Mouse (Mus musculus) limb, embryonic 10.5 days (tissue): Measurements from ENCODE around the gene Adgrb3. TPM values are rescaled to one million over a fixed set of nuclear protein-coding genes. Genes with fewer than 3 reads are reported as not detected.

Experiments
- DNase-seq: peaks from one replicate; pipeline ENCODE4 v3.0.0-alpha.2; 2017; ENCODE audit warnings: low spot score
- H3K27ac ChIP-seq: fragments of 300-500 bp; sonication (generic); 2 replicates; pipeline ENCODE4 v1.5.1; 2016; ENCODE audit warnings: mild to moderate bottlenecking
- H3K27me3 ChIP-seq: fragments of 300-500 bp; sonication (generic); 2 replicates; pipeline ENCODE4 v1.6.1; 2016; ENCODE audit warnings: low read depth, mild to moderate bottlenecking; ENCODE audit not compliant: poor library complexity, severe bottlenecking
- H3K36me3 ChIP-seq: fragments of 300-500 bp; sonication (generic); 2 replicates; pipeline ENCODE4 v1.6.1; 2016; ENCODE audit warnings: mild to moderate bottlenecking, moderate library complexity
- H3K4me1 ChIP-seq: fragments of 300-500 bp; sonication (generic); 2 replicates; pipeline ENCODE4 v1.6.1; 2016
- H3K4me3 ChIP-seq: fragments of 300-500 bp; sonication (generic); 2 replicates; pipeline ENCODE4 v1.5.1; 2016; ENCODE audit warnings: mild to moderate bottlenecking, moderate library complexity
- H3K9me3 ChIP-seq: fragments of 300-500 bp; sonication (generic); replicated peaks from 2 replicates; pipeline ENCODE4 v1.6.1; 2016; ENCODE audit warnings: mild to moderate bottlenecking
- WGBS: fragments of 180-500 bp; shearing (Covaris S2); methylation state at CpG from one replicate; pipeline ENCODE4 v1.1.7; 2016; 5-methylcytosine and 5-hydroxymethylcytosine counted together
- polyA plus RNA-seq: library from polyadenylated mRNA; unstranded; fragments of >200 nt; fragmentation: Nextera tagmentation; extraction: Ambion mirVana; gene quantifications from 2 replicates; pipeline ENCODE4 v1.2.1, GENCODE M21; 2016

The Adgrb3 gene
- polyA plus RNA-seq, 1 experiment from 2014 or later = 0.33 TPM

- DNase-seq = no peak
- 37% methylated on average over 5 of the region's 5 CpGs for WGBS
- H3K36me3 ChIP-seq = no peaks in the 10 kb centered on the region
- no peaks in the 10 kb centered on the region for H3K9me3 ChIP-seq
- no peaks in the 10 kb centered on the region for H3K27me3 ChIP-seq
- no peak overlapping the region for H3K4me3 ChIP-seq
- H3K27ac ChIP-seq = no peak overlapping the region
- H3K4me1 ChIP-seq = peaks cover 18% of the 10 kb centered on the region
These were observed 741.3 kb downstream of the Adgrb3 start for GRCm38 (mm10) chr1:25088010-25088719.

GRCm38 (mm10) chr1:25085616-25086372 lies 743.7 kb downstream of the Adgrb3 start:
- 81% methylated on average over 14 of the region's 14 CpGs for WGBS
- H3K36me3 ChIP-seq = no peaks in the 10 kb centered on the region
- no peak for DNase-seq
- no peak overlapping the region for H3K4me3 ChIP-seq
- no peak overlapping the region for H3K27ac ChIP-seq
- H3K27me3 ChIP-seq = no peaks in the 10 kb centered on the region
- peaks cover 18% of the 10 kb centered on the region for H3K4me1 ChIP-seq
- H3K9me3 ChIP-seq = no peaks in the 10 kb centered on the region

- Histone ChIP-seq H3K9me3 (no peaks in the 10 kb centered on the region), H3K27me3 (no peaks in the 10 kb centered on the region), H3K27ac (no peak overlapping the region), H3K4me3 (no peak overlapping the region), H3K4me1 (peaks cover 8% of the 10 kb centered on the region), H3K36me3 (no peaks in the 10 kb centered on the region)
- WGBS = 86% methylated on average over 8 of the region's 8 CpGs
- no peak for DNase-seq
These were observed 747.1 kb downstream of the Adgrb3 start for GRCm38 (mm10) chr1:25082377-25082776.

GRCm38 (mm10) chr1:25081265-25081849 lies 748.1 kb downstream of the Adgrb3 start:
- H3K4me3 ChIP-seq = no peak overlapping the region
- no peaks in the 10 kb centered on the region for H3K9me3 ChIP-seq
- H3K27me3 ChIP-seq = no peaks in the 10 kb centered on the region
- H3K36me3 ChIP-seq = no peaks in the 10 kb centered on the region
- DNase-seq = no peak
- peaks cover 6% of the 10 kb centered on the region for H3K4me1 ChIP-seq
- WGBS = 83% methylated on average over 4 of the region's 4 CpGs
- H3K27ac ChIP-seq = no peak overlapping the region

DNA sequence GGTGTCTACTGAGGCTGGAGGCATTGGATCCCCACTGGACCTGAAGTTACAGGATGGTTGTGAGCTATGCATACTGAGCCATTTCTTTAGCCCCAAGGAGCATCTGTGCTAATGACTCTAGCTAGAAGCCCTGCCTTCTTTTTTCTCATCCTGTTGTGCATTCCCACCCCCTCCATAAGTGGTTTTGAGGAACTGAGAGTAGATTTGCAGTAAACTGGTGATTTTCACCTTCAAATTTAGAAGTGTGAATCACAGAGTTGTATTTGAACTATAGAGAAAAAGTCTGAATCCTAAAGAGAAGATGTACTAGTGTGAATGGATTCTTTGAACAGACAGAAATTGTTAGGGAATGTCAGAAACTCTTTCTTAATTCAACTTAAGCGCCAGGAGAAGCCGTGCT lies 750.1 kb downstream of the Adgrb3 start:
- no peaks in the 10 kb centered on the region for H3K4me1 ChIP-seq
- no peaks in the 10 kb centered on the region for H3K36me3 ChIP-seq
- no peak overlapping the region for H3K27ac ChIP-seq
- no peaks in the 10 kb centered on the region for H3K27me3 ChIP-seq
- no peak for DNase-seq
- H3K9me3 ChIP-seq = no peaks in the 10 kb centered on the region
- WGBS = 96% methylated on average over 2 of the region's 2 CpGs
- H3K4me3 ChIP-seq = no peak overlapping the region

DNA sequence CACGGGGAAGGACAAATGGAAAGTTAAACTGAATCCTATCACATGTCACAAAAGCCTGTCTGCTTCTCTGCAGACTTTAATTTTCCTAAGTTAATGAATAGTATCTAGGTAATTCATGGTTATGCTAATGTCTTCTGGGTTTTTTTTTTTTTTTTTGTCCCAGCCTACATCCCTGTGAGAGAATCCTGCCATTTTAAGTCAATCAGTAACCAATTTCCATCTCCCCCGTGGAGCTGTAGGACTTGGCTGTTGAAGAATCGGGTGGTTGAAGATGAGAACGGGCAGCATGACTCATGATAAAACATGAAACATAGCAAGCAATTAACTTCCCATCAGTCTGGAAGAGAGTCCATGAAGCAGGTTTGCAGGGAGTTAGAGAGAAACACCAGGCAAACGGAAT lies 753.6 kb downstream of the Adgrb3 start:
- Histone ChIP-seq H3K4me1 (no peaks in the 10 kb centered on the region), H3K36me3 (no peaks in the 10 kb centered on the region), H3K4me3 (no peak overlapping the region), H3K27ac (no peak overlapping the region), H3K9me3 (no peaks in the 10 kb centered on the region), H3K27me3 (no peaks in the 10 kb centered on the region)
- WGBS = 77% methylated on average over 5 of the region's 5 CpGs
- no peak for DNase-seq

DNA sequence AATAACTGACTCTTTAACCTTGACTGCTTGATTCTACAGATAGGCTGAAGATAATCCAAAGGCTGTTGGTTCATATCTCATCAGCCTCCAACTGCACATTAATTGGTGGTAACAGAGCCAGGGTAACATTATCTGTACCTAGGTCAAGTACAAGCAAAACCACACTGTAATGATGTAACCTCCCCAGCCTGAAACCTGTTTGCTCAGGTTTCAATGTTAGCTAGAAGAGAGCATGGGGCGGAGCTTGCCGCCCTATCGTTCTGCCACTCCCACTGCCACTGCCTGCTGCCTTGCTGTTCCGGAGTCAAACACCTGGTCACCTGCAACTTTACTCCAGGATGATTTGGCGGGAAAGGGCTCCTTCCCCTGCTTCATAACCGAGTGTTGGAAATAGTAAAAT lies 765.5 kb downstream of the Adgrb3 start:
- H3K4me1 ChIP-seq = no peaks in the 10 kb centered on the region
- 21% methylated on average over 6 of the region's 6 CpGs for WGBS
- H3K27ac ChIP-seq = no peak overlapping the region
- H3K36me3 ChIP-seq = no peaks in the 10 kb centered on the region
- H3K9me3 ChIP-seq = no peaks in the 10 kb centered on the region
- H3K4me3 ChIP-seq = no peak overlapping the region
- no peaks in the 10 kb centered on the region for H3K27me3 ChIP-seq
- DNase-seq = no peak

DNA sequence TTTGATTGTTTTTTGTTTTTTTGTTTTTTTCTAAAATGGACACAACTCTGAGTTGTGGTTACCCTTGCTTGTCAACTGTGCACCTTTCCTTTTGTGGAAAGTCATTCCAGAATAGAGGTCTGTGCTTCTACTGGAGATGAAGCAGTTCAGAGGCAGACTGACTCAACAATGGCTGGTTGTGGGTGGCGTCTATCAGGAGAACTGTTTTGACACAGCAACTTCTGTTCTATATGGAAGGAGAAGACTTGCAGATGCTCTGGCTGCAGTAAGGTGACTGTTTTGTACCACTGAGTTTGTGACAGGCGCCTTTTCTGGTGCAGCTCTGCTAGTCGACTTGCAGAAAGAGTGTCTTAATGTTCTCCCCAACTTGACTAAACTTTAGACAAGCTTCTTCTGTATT lies 768.6 kb downstream of the Adgrb3 start:
- no peaks in the 10 kb centered on the region for H3K9me3 ChIP-seq
- no peaks in the 10 kb centered on the region for H3K4me1 ChIP-seq
- no peak for DNase-seq
- H3K27ac ChIP-seq = no peak overlapping the region
- no peaks in the 10 kb centered on the region for H3K27me3 ChIP-seq
- WGBS = 80% methylated on average over 3 of the region's 3 CpGs
- no peak overlapping the region for H3K4me3 ChIP-seq
- H3K36me3 ChIP-seq = no peaks in the 10 kb centered on the region

GRCm38 (mm10) chr1:25060191-25060590 lies 769.3 kb downstream of the Adgrb3 start:
- no peak overlapping the region for H3K27ac ChIP-seq
- H3K4me3 ChIP-seq = no peak overlapping the region
- H3K36me3 ChIP-seq = no peaks in the 10 kb centered on the region
- no peaks in the 10 kb centered on the region for H3K9me3 ChIP-seq
- no peaks in the 10 kb centered on the region for H3K27me3 ChIP-seq
- WGBS = 92% methylated on average over 6 of the region's 6 CpGs
- no peaks in the 10 kb centered on the region for H3K4me1 ChIP-seq
- DNase-seq = no peak

GRCm38 (mm10) chr1:25057656-25058055 lies 771.9 kb downstream of the Adgrb3 start:
- no peaks in the 10 kb centered on the region for H3K9me3 ChIP-seq
- H3K27me3 ChIP-seq = no peaks in the 10 kb centered on the region
- no peak overlapping the region for H3K27ac ChIP-seq
- 81% methylated on average over 2 of the region's 2 CpGs for WGBS
- H3K36me3 ChIP-seq = no peaks in the 10 kb centered on the region
- H3K4me3 ChIP-seq = no peak overlapping the region
- no peaks in the 10 kb centered on the region for H3K4me1 ChIP-seq
- no peak for DNase-seq

DNA sequence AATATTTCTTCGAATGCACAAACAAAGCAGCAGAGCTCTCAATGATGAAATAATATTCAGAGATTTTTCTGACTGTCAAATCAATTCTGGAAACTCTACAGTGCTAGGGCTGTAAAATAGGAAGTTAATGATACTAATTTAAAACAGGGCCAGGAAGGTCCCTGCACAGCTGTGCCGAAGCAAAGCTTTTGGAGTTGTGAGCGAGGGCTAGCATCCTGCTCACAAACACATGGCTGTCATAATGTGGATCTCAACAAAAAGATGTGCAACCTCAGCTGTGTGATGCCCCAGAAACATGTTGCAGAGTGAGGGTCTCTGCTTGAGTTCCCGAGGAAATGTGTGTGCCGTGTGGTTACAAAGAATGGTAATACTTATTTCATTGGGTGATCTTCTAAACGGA lies 772.3 kb downstream of the Adgrb3 start:
- 86% methylated on average over 6 of the region's 6 CpGs for WGBS
- no peak overlapping the region for H3K4me3 ChIP-seq
- no peaks in the 10 kb centered on the region for H3K4me1 ChIP-seq
- H3K36me3 ChIP-seq = no peaks in the 10 kb centered on the region
- no peak overlapping the region for H3K27ac ChIP-seq
- no peaks in the 10 kb centered on the region for H3K9me3 ChIP-seq
- no peak for DNase-seq
- no peaks in the 10 kb centered on the region for H3K27me3 ChIP-seq

DNA sequence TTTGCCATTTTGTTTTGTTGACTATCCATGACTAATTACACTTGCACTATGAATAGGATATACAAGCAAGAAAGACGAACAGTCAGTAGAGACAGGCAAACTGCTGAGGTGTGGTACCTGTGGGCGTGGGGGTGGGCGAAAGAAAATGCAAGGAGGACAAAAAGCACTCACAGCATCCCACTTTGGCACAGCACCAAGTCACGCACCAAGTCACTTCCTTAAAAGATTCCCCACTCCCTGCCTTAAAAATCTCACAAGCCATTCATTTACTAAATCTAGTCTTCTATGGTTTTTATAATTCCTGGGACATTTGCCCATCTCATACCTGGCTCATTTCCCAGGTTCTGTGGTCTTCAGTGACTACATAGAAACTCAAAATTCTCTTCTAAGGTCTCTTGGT lies 787.4 kb downstream of the Adgrb3 start:
- no peak overlapping the region for H3K27ac ChIP-seq
- no peaks in the 10 kb centered on the region for H3K36me3 ChIP-seq
- H3K4me3 ChIP-seq = no peak overlapping the region
- H3K9me3 ChIP-seq = no peaks in the 10 kb centered on the region
- DNase-seq = no peak
- no peaks in the 10 kb centered on the region for H3K4me1 ChIP-seq
- H3K27me3 ChIP-seq = no peaks in the 10 kb centered on the region
- 87% methylated on average over 4 of the region's 4 CpGs for WGBS

DNA sequence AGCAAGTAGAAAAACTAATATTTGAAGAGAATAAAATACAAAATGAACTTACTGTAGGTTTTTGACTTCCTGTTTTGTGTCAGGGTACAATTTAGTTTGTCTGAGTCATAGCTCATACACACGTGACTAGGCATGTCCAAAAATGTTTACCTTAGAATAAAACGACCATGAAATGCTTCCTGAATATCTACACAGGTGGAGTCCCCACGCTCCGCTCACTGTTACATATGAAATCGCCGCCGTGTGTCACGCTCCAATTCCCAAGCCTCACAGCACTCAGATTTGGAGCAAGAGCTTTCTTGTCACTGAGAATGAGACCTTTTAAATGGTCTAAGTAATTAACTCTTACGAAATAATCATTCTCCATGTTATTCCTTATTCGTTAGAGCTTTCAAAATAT lies 795.3 kb downstream of the Adgrb3 start:
- no peak for DNase-seq
- Histone ChIP-seq H3K9me3 (no peaks in the 10 kb centered on the region), H3K4me3 (no peak overlapping the region)

More for the DNA sequence above, 795.3 kb downstream of the Adgrb3 start:
- no peaks in the 10 kb centered on the region for H3K4me1 ChIP-seq
- WGBS = 93% methylated on average over 10 of the region's 10 CpGs
- H3K27me3 ChIP-seq = no peaks in the 10 kb centered on the region
- no peaks in the 10 kb centered on the region for H3K36me3 ChIP-seq
- no peak overlapping the region for H3K27ac ChIP-seq
